Mouse (Mus musculus): ENCODE results near the gene Nt5c2. TPM values are rescaled to one million over a fixed set of nuclear protein-coding genes. Genes with fewer than 3 reads are reported as not detected.

Gene Nt5c2
- polyA plus RNA-seq, 1 experiment from 2014 or later = 85.3 TPM

DNA sequence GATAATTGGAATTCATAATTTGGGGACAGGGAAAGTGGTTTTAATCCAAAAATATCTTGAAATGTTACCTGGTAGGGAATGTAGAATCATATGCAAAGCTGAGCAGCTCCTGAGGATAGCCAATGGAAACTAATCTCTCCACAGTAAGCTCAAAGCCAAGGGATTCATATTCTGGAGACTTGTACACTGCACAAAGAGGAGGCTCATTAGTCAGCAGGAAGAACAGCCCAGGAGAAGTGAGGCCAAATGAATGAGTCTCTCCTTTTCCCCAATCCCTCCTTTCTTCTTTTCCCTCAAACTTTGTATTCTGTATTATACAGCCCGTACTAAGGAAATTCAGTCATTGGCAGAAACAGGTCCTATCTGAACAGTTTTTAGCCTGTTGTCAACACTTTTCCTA, 110.0 kb downstream of the Nt5c2 start:
- peaks cover 4% of the 10 kb centered on the region; the same call in 1 of the 2 replicates for H3K4me1 ChIP-seq
- WGBS = 82% methylated on average over 1 of the region's 1 CpGs

DNA sequence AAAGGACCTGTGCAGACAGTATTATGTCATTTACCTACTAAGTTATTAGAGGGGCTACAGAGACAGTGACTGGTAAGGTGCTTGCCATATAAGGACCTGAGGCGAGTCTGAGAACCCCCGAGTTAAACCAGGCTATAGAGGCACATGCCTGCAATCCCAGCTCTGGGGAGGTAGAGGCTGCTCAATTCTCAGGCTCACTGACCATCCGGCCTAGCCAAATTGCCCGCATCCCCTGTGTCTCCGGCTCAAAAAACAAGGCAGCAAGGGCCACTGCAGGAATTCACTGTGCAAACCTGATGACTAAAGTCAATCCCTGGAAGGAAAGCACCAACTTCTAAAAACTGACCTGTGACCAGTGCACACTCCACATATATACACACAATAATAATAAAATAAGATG, 111.6 kb downstream of the Nt5c2 start:
- WGBS = 93% methylated on average over 5 of the region's 5 CpGs
- H3K4me1 ChIP-seq = no peaks in the 10 kb centered on the region
- no peaks in the 10 kb centered on the region for H3K27me3 ChIP-seq
- no peak overlapping the region for H3K27ac ChIP-seq
- H3K4me2 ChIP-seq (replicated peaks) = no peak overlapping the region
- H3K9me3 ChIP-seq (replicated peaks) = no peaks in the 10 kb centered on the region
- H3K9ac ChIP-seq = no peak overlapping the region
- no peak overlapping the region for H3K4me3 ChIP-seq
- peaks cover 5% of the 10 kb centered on the region for H3K36me3 ChIP-seq
- ATAC-seq (ENCODE audit: low FRiP score) = no peak

More for the DNA sequence above, 110.0 kb downstream of the Nt5c2 start:
- no peaks in the 10 kb centered on the region for H3K9me3 ChIP-seq (replicated peaks)
- no peaks in the 10 kb centered on the region for H3K27me3 ChIP-seq
- H3K4me2 ChIP-seq (replicated peaks) = no peak overlapping the region
- H3K36me3 ChIP-seq = no peaks in the 10 kb centered on the region
- no peak overlapping the region for H3K27ac ChIP-seq
- H3K9ac ChIP-seq = no peak overlapping the region
- H3K4me3 ChIP-seq = no peak overlapping the region
- no peak for ATAC-seq (ENCODE audit: low FRiP score)

DNA sequence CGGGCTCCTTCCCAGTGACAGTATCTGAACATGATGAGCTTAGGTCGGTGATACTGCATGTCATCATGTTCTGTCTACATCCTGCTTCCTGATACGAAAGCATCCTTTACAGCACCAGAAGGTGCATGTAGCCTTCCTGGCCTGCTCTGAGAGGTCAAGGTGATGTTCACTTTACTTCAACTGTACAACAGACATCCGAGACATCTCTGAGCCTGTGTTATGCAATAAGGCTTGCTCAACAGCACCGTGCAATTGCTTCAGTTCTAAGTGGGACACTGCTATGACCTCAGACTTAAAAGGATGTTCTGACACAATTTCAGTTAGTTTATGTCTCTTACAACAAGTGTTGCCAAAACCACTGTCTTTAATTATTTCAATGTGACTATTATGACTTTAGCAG, 113.6 kb downstream of the Nt5c2 start:
- Histone ChIP-seq H3K4me2 (replicated peaks) (no peak overlapping the region), H3K9ac (no peak overlapping the region), H3K27ac (no peak overlapping the region), H3K4me3 (no peak overlapping the region), H3K36me3 (peaks cover 21% of the 10 kb centered on the region), H3K9me3 (replicated peaks) (peaks cover 10% of the 10 kb centered on the region; the same call in 1 of the 2 replicates), H3K27me3 (no peaks in the 10 kb centered on the region), H3K4me1 (no peaks in the 10 kb centered on the region)
- 95% methylated on average over 5 of the region's 5 CpGs for WGBS
- no peak for ATAC-seq (ENCODE audit: low FRiP score)

DNA sequence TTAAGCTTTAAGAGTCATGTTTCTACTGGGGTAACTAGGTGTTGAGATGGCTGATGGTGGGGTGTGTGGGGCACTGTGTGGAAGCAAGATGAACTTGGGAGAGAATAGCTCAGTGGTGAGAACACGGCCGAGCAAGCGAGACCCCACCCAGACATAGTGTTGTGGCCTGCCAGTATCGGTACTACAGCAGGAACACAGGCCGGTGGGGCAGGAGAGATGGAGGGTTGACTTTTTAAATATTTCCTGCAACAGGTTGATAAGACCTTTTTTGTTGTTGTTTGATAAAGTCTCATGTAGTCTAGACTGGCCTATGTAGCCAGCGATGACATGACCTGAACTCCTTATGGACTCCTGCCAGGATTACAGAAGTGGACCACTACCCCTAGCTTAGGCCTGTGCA, 114.2 kb downstream of the Nt5c2 start:
- Histone ChIP-seq H3K27ac (no peak overlapping the region), H3K4me1 (no peaks in the 10 kb centered on the region), H3K27me3 (no peaks in the 10 kb centered on the region), H3K4me2 (replicated peaks) (no peak overlapping the region), H3K9me3 (replicated peaks) (peaks cover 10% of the 10 kb centered on the region; the same call in 1 of the 2 replicates), H3K4me3 (no peak overlapping the region), H3K36me3 (peaks cover 24% of the 10 kb centered on the region), H3K9ac (no peak overlapping the region)
- WGBS = 96% methylated on average over 6 of the region's 6 CpGs
- ATAC-seq (ENCODE audit: low FRiP score) = no peak

DNA sequence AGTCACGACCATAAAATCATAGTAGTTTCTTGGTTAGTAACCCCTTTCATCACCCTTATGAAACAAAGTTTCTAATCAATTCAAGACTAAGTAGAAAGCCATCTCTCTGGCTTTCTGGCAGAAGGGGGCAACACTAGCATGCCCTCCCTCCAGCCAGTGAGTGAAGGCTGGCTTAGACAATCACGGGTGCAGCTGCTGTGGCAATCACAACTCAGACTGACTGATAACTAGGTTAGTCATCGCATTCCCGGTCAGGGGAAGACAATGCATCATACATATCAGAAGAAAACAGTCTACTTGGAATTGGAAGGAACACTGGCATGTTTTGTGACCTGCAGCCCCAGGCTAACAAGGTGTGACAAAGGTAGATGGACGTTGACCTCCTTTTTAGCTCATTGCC, 115.1 kb downstream of the Nt5c2 start:
- 80% methylated on average over 5 of the region's 5 CpGs for WGBS
- Histone ChIP-seq H3K4me1 (no peaks in the 10 kb centered on the region), H3K4me2 (replicated peaks) (no peak overlapping the region), H3K9ac (no peak overlapping the region), H3K4me3 (no peak overlapping the region), H3K36me3 (peaks cover 28% of the 10 kb centered on the region), H3K27me3 (no peaks in the 10 kb centered on the region), H3K9me3 (replicated peaks) (peaks cover 10% of the 10 kb centered on the region; the same call in 1 of the 2 replicates), H3K27ac (no peak overlapping the region)
- no peak for ATAC-seq (ENCODE audit: low FRiP score)

DNA sequence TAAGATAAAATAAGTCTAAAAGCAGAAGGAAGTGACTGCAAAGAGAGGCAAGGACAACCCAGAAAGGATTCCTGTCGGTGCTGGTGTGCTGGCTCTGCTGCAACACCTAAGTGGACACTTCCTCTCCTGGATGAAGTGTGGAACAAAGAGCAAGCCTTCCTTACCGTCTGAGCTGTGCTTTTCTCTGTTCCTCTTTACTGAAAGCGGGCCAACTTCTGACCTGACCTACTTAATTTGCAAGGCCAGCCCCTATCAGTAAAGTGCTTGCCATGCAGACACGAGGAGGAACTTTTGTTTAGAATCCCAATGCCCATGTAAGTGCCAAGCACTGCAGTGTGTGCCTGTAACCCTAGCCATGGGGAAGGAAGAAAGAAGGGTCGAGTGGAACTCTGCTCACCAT, 115.6 kb downstream of the Nt5c2 start:
- Histone ChIP-seq H3K9me3 (replicated peaks) (peaks cover 10% of the 10 kb centered on the region; the same call in 1 of the 2 replicates), H3K9ac (no peak overlapping the region), H3K27me3 (no peaks in the 10 kb centered on the region), H3K27ac (no peak overlapping the region), H3K4me2 (replicated peaks) (no peak overlapping the region), H3K4me3 (no peak overlapping the region), H3K4me1 (no peaks in the 10 kb centered on the region), H3K36me3 (peaks cover 31% of the 10 kb centered on the region)
- no peak for ATAC-seq (ENCODE audit: low FRiP score)
- WGBS = 66% methylated on average over 5 of the region's 5 CpGs

DNA sequence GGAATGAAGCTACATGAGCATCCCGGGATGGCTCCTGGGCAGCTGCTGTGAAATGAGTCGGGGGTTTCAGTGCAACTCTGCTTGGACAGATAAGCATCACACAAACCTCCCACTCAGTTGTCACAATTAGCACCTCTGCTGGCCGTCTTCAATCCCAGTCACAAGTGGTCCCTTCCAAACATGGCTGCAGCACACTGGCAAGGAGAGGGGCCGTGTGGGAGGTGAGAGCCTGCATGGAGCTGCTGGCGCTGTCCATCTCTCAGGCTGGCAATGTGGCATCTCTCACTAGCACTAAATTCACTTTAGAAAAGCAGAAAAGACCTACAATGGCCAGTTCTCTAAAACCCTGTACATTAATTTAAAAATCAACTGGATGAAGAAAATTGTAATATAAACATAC, 116.7 kb downstream of the Nt5c2 start:
- 83% methylated on average over 5 of the region's 5 CpGs for WGBS

DNA sequence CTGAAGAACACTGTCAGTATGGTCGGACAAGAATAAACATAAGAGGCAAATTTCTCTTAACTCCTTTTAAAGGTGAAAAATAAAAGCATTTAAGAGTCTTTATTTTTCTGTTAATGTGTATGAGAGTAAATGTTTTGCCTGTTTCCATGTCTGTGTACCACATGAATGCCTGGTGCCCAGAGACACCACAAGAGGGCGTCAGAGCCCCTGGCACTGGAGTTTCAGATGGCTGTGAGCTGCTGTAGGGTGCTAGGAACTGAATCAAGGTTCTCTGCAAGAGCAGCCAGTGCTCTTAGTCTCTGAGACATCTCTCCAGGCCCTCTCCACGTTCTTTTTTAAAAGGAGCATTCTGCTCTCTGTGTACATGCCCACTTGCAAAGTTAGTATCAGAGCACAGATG, 117.8 kb downstream of the Nt5c2 start:
- Histone ChIP-seq H3K4me2 (replicated peaks) (no peak overlapping the region), H3K4me1 (no peaks in the 10 kb centered on the region), H3K27me3 (no peaks in the 10 kb centered on the region), H3K27ac (no peak overlapping the region), H3K4me3 (no peak overlapping the region), H3K9ac (no peak overlapping the region), H3K9me3 (replicated peaks) (peaks cover 10% of the 10 kb centered on the region; the same call in 1 of the 2 replicates), H3K36me3 (peaks cover 39% of the 10 kb centered on the region)
- ATAC-seq (ENCODE audit: low FRiP score) = no peak
- WGBS = 86% methylated on average over 3 of the region's 3 CpGs

More for the DNA sequence above, 116.7 kb downstream of the Nt5c2 start:
- Histone ChIP-seq H3K27me3 (no peaks in the 10 kb centered on the region), H3K4me1 (no peaks in the 10 kb centered on the region), H3K27ac (no peak overlapping the region), H3K4me2 (replicated peaks) (no peak overlapping the region), H3K9me3 (replicated peaks) (peaks cover 10% of the 10 kb centered on the region; the same call in 1 of the 2 replicates), H3K9ac (no peak overlapping the region), H3K36me3 (peaks cover 35% of the 10 kb centered on the region), H3K4me3 (no peak overlapping the region)
- no peak for ATAC-seq (ENCODE audit: low FRiP score)

DNA sequence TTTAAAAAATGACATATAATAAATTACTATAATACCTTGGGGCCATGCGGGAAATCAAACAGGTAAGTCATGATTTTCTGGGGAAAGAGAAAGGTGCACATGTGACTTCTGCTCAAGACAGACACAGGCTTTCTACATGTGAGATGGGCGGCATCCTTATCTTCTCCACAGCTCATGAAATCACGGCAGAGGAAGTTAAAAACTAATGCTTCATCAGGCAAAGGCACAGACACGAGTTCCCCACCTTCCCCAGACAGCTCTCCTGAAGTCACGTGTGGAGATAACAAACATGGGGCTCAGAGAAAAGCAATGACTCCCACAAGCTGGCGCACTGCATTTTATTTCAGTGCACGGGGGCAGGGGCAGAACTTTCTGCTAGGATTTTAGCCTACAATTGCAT, 121.5 kb downstream of the Nt5c2 start:
- Histone ChIP-seq H3K9ac (no peak overlapping the region), H3K4me3 (no peak overlapping the region), H3K27me3 (no peaks in the 10 kb centered on the region), H3K36me3 (peaks cover 69% of the 10 kb centered on the region), H3K9me3 (replicated peaks) (peaks cover 10% of the 10 kb centered on the region; the same call in 1 of the 2 replicates), H3K4me2 (replicated peaks) (no peak overlapping the region), H3K27ac (no peak overlapping the region), H3K4me1 (no peaks in the 10 kb centered on the region)
- WGBS = 88% methylated on average over 7 of the region's 7 CpGs
- no peak for ATAC-seq (ENCODE audit: low FRiP score)

DNA sequence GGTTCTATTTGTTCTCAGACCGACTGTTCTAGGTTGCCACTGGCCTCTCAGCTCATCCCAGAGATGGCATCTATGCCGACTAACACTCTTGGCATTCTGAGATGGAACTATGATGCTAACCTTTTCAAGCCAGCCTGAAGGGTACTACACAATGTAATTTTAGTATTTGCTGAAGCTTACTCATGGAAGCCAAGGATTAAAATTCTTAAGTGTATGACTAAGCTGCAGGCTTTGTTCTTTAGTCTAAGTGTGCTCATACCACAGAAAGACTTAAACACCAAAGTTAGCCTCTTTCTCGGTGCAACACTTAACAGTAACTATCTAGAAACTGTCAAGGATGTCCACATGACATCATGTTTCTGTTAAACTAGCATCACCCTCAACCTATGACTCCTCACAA, 122.1 kb downstream of the Nt5c2 start:
- Histone ChIP-seq H3K4me1 (no peaks in the 10 kb centered on the region), H3K36me3 (peaks cover 69% of the 10 kb centered on the region), H3K4me3 (no peak overlapping the region), H3K9ac (no peak overlapping the region), H3K27me3 (no peaks in the 10 kb centered on the region), H3K9me3 (replicated peaks) (peaks cover 8% of the 10 kb centered on the region; the same call in 1 of the 2 replicates), H3K4me2 (replicated peaks) (no peak overlapping the region), H3K27ac (no peak overlapping the region)
- 82% methylated on average over 3 of the region's 3 CpGs for WGBS
- ATAC-seq (ENCODE audit: low FRiP score) = no peak

DNA sequence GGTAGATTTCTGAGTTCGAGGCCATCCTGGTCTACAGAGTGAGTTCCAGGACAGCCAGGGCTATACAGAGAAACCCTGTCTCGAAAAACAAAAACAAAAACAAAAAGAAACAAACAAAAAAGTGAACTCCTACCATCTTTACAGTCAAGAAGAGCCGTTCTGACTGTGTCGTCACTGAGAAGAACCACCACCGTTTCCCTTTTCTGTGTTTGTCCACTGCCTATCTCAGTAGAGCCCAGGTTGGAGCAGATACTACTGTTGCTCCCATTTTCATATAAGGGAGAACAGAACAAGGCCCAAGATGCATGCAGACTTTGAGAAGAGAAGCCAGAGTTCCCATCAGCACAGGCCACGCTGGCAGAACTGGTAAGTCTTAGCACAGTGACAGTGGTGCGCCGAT, 124.3 kb downstream of the Nt5c2 start:
- 96% methylated on average over 8 of the region's 8 CpGs for WGBS
- ATAC-seq (ENCODE audit: low FRiP score) = no peak
- no peak overlapping the region for H3K4me3 ChIP-seq
- H3K27me3 ChIP-seq = no peaks in the 10 kb centered on the region
- peaks cover 71% of the 10 kb centered on the region for H3K36me3 ChIP-seq
- H3K4me1 ChIP-seq = no peaks in the 10 kb centered on the region
- no peak overlapping the region for H3K4me2 ChIP-seq (replicated peaks)
- no peak overlapping the region for H3K9ac ChIP-seq
- H3K27ac ChIP-seq = no peak overlapping the region
- H3K9me3 ChIP-seq (replicated peaks) = no peaks in the 10 kb centered on the region

DNA sequence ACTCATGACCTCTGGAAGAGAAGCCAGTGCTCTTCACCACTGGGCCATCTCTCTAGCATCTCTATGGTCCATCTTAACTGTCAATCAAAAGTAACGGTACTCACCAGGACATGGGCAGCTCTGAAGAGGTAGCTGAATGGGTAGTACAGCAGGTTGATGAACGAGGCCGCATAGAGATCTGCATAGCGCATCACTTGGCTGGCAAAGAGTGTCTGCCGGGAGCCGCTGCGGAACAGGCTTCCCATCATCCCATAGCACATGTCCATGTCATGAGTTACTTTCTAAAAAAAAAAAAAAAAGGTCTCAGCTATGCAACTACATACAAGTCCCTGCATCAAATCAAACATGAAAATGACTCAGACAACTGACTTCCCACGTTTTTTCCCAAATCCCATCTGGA, 125.3 kb downstream of the Nt5c2 start:
- no peaks in the 10 kb centered on the region for H3K9me3 ChIP-seq (replicated peaks)
- H3K27me3 ChIP-seq = no peaks in the 10 kb centered on the region
- 93% methylated on average over 8 of the region's 8 CpGs for WGBS
- no peak overlapping the region for H3K4me2 ChIP-seq (replicated peaks)
- no peak for ATAC-seq (ENCODE audit: low FRiP score)
- peaks cover 76% of the 10 kb centered on the region for H3K36me3 ChIP-seq
- no peaks in the 10 kb centered on the region for H3K4me1 ChIP-seq
- no peak overlapping the region for H3K27ac ChIP-seq
- H3K9ac ChIP-seq = no peak overlapping the region
- H3K4me3 ChIP-seq = no peak overlapping the region

DNA sequence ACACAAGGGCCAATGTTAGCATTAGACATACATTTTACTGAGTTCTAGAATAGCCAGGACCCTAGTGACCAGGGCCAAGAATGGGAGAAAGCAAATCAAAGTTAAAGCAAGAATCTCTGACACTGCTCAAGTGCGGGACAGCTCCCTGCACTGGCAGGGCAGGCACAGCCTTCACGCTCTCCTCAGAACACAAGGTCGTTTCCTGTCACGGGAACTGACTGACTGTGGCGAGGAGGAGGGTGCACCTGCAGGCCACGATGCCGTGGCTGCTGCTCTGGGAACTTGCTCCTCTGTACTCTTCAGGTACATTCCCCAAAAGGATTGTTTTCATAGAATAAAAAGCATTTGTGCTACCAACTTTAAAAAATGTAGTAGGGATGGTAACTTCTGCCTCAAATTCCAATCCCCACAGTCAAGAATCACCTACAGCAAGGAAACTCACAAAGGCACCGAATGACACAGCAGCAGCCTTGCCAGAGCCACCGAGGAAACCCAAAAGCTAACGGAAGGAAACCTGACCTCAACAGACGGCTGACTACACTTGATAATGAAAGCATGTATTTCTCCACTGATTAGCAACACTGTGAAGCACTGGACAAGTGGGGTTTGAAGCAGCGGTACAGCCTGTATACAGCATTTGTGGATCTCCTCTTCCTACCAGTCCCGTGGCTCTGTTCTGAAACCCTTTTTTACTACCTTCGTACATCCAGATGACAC, 127.0 kb downstream of the Nt5c2 start:
- no peaks in the 10 kb centered on the region for H3K9me3 ChIP-seq (replicated peaks)
- no peak overlapping the region for H3K4me2 ChIP-seq (replicated peaks)
- no peak overlapping the region for H3K27ac ChIP-seq
- no peak for ATAC-seq (ENCODE audit: low FRiP score)
- H3K36me3 ChIP-seq = peaks cover 85% of the 10 kb centered on the region
- no peak overlapping the region for H3K9ac ChIP-seq
- 85% methylated on average over 14 of the region's 14 CpGs for WGBS
- H3K4me3 ChIP-seq = no peak overlapping the region
- no peaks in the 10 kb centered on the region for H3K4me1 ChIP-seq
- no peaks in the 10 kb centered on the region for H3K27me3 ChIP-seq
